Mouse (Mus musculus) midbrain, postnatal 0 days (tissue): Measurements from ENCODE around the gene Oit3. TPM values are rescaled to one million over a fixed set of nuclear protein-coding genes. Genes with fewer than 3 reads are reported as not detected.

Experiments
- ATAC-seq: fragments of 200-750 bp; cut with Nextera tagmentation; 2 replicates; pipeline ENCODE4 v1.8.0; 2017; ENCODE audit warnings: moderate number of reproducible peaks, mild to moderate bottlenecking, moderate TSS enrichment, moderate library complexity; ENCODE audit not compliant: low FRiP score
- DNase-seq: peaks from one replicate; pipeline ENCODE4 v3.0.0-alpha.2; 2015; ENCODE audit warnings: low spot score
- H3K27ac ChIP-seq: fragments of 300-500 bp; sonication (generic); 2 replicates; pipeline ENCODE4 v1.5.1; 2014; ENCODE audit warnings: low read depth, mild to moderate bottlenecking, low read length, mixed read lengths
- H3K27me3 ChIP-seq: fragments of 300-500 bp; sonication (generic); 2 replicates; pipeline ENCODE4 v1.6.1; 2014; ENCODE audit warnings: low read length, control low read depth, mixed read lengths; ENCODE audit not compliant: insufficient read depth
- H3K36me3 ChIP-seq: fragments of 300-500 bp; sonication (generic); 2 replicates; pipeline ENCODE4 v1.6.1; 2014; ENCODE audit warnings: low read length, control low read depth, mixed read lengths; ENCODE audit not compliant: insufficient read depth
- H3K4me1 ChIP-seq: fragments of 300-500 bp; sonication (generic); 2 replicates; pipeline ENCODE4 v1.6.1; 2014; ENCODE audit warnings: mild to moderate bottlenecking, control low read depth, antibody characterized with exemption, low read length, mixed read lengths; ENCODE audit not compliant: insufficient read depth
- H3K4me2 ChIP-seq: fragments of 300-500 bp; sonication (generic); 2 replicates; pipeline ENCODE4 v1.6.1; 2014; ENCODE audit warnings: low read depth, mild to moderate bottlenecking, low read length, mixed read lengths; ENCODE audit not compliant: poor library complexity, severe bottlenecking
- H3K4me3 ChIP-seq: fragments of 300-500 bp; sonication (generic); 2 replicates; pipeline ENCODE4 v1.5.1; 2014; ENCODE audit warnings: low read depth, mild to moderate bottlenecking, low read length, moderate library complexity
- H3K9ac ChIP-seq: fragments of 300-500 bp; sonication (generic); replicated peaks from 2 replicates; pipeline ENCODE4 v1.6.1; 2014; ENCODE audit warnings: mild to moderate bottlenecking, low read length, moderate library complexity, mixed read lengths; ENCODE audit not compliant: poor library complexity, severe bottlenecking
- H3K9me3 ChIP-seq: fragments of 300-500 bp; sonication (generic); 2 replicates; pipeline ENCODE4 v1.6.1; 2016; ENCODE audit warnings: low read length, control low read depth
- CTCF ChIP-seq: IDR thresholded peaks from 2 replicates; pipeline ENCODE4 v1.5.1; 2016; ENCODE audit warnings: antibody characterized with exemption, mild to moderate bottlenecking
- WGBS: fragments of 180-500 bp; shearing (Covaris S2); extraction: QIAGEN DNeasy Blood & Tissue Kit; methylation state at CpG from one replicate; pipeline ENCODE4 v1.1.7; 2014; 5-methylcytosine and 5-hydroxymethylcytosine counted together
- polyA plus RNA-seq: library from polyadenylated mRNA; unstranded; fragments of >200 nt; fragmentation: Nextera tagmentation; extraction: Ambion mirVana; gene quantifications from 2 replicates; pipeline ENCODE4 v1.2.1, GENCODE M21; 2015
- total RNA-seq: library from RNA; depleted of rRNA; stranded (reverse); fragments of >200 nt; gene quantifications from 2 replicates; pipeline ENCODE4 v1.2.3, GENCODE M21; 2014

Gene Oit3
- total and polyA plus RNA-seq, 2 experiments from 2014 or later = 0.05 to 0.11 TPM

- TF ChIP-seq CTCF = no peak
- Histone ChIP-seq H3K27me3 (no peaks in the 10 kb centered on the region), H3K36me3 (no peaks in the 10 kb centered on the region), H3K4me2 (no peak overlapping the region), H3K4me1 (no peaks in the 10 kb centered on the region), H3K9me3 (no peaks in the 10 kb centered on the region), H3K4me3 (no peak overlapping the region), H3K27ac (no peak overlapping the region), H3K9ac (no peak overlapping the region)
- 72% methylated on average over 5 of the region's 5 CpGs for WGBS
- ATAC-seq = no peak
- peak; percentile 28 for DNase-seq
Observed at GRCm38 (mm10) chr10:59470451-59470850, 28.9 kb upstream of the Oit3 start.

GRCm38 (mm10) chr10:59467297-59467696 lies 25.7 kb upstream of the Oit3 start:
- Histone ChIP-seq H3K27ac (no peak overlapping the region), H3K4me1 (no peaks in the 10 kb centered on the region), H3K9ac (no peak overlapping the region), H3K4me2 (no peak overlapping the region), H3K27me3 (no peaks in the 10 kb centered on the region), H3K9me3 (no peaks in the 10 kb centered on the region), H3K4me3 (no peak overlapping the region), H3K36me3 (no peaks in the 10 kb centered on the region)
- 90% methylated on average over 12 of the region's 12 CpGs for WGBS
- no peak for TF ChIP-seq CTCF
- DNase-seq = no peak
- ATAC-seq = no peak

- DNase-seq (no peak), ATAC-seq (0 out of 2 replicates have a peak, but pooled peaks have one; percentile 23)
- H3K9ac ChIP-seq = no peak overlapping the region
- H3K9me3 ChIP-seq = no peaks in the 10 kb centered on the region
- H3K4me3 ChIP-seq = no peak overlapping the region
- TF ChIP-seq CTCF = no peak
- no peaks in the 10 kb centered on the region for H3K4me1 ChIP-seq
- H3K36me3 ChIP-seq = no peaks in the 10 kb centered on the region
- H3K27me3 ChIP-seq = no peaks in the 10 kb centered on the region
- H3K4me2 ChIP-seq = no peak overlapping the region
- H3K27ac ChIP-seq = no peak overlapping the region
- WGBS = 68% methylated on average over 4 of the region's 4 CpGs
Observed at GRCm38 (mm10) chr10:59466626-59467025, 25.0 kb upstream of the Oit3 start.

- Histone ChIP-seq H3K9ac (no peak overlapping the region), H3K27me3 (no peaks in the 10 kb centered on the region), H3K4me3 (no peak overlapping the region), H3K4me2 (no peak overlapping the region), H3K9me3 (no peaks in the 10 kb centered on the region), H3K27ac (no peak overlapping the region), H3K4me1 (no peaks in the 10 kb centered on the region), H3K36me3 (no peaks in the 10 kb centered on the region)
- no peak for TF ChIP-seq CTCF
- no peak for DNase-seq
- no peak for ATAC-seq
- 88% methylated on average over 3 of the region's 3 CpGs for WGBS
Observed at GRCm38 (mm10) chr10:59465546-59465945, 24.0 kb upstream of the Oit3 start.

GRCm38 (mm10) chr10:59462307-59462706 lies 20.7 kb upstream of the Oit3 start:
- H3K4me3 ChIP-seq = no peak overlapping the region
- DNase-seq (no peak), ATAC-seq (no peak)
- H3K27ac ChIP-seq = no peak overlapping the region
- no peaks in the 10 kb centered on the region for H3K9me3 ChIP-seq
- no peak overlapping the region for H3K4me2 ChIP-seq
- no peak overlapping the region for H3K9ac ChIP-seq
- WGBS = 83% methylated on average over 6 of the region's 6 CpGs
- H3K36me3 ChIP-seq = no peaks in the 10 kb centered on the region
- TF ChIP-seq CTCF = no peak
- no peaks in the 10 kb centered on the region for H3K4me1 ChIP-seq
- no peaks in the 10 kb centered on the region for H3K27me3 ChIP-seq

GRCm38 (mm10) chr10:59459767-59460166 lies 18.2 kb upstream of the Oit3 start:
- WGBS = 78% methylated on average over 12 of the region's 12 CpGs
- DNase-seq = peak; percentile 45
- no peaks in the 10 kb centered on the region for H3K4me1 ChIP-seq
- no peak for TF ChIP-seq CTCF
- no peaks in the 10 kb centered on the region for H3K36me3 ChIP-seq
- ATAC-seq = no peak
- H3K27me3 ChIP-seq = no peaks in the 10 kb centered on the region
- no peak overlapping the region for H3K27ac ChIP-seq
- no peak overlapping the region for H3K9ac ChIP-seq
- H3K4me3 ChIP-seq = no peak overlapping the region
- H3K9me3 ChIP-seq = no peaks in the 10 kb centered on the region
- H3K4me2 ChIP-seq = no peak overlapping the region
